Mouse (Mus musculus): Measurements from ENCODE around the gene Wnk2. TPM values are rescaled to one million over a fixed set of nuclear protein-coding genes. Genes with fewer than 3 reads are reported as not detected.

The Wnk2 gene
- polyA plus RNA-seq, 1 experiment from 2014 or later: 2.6 TPM

- Histone ChIP-seq H3K4me1 (ENCODE audit: control insufficient read depth in 2 of 2, insufficient read depth in 2 of 2, low read length in 2 of 2) (peaks cover 31 to 45% of the 10 kb centered on the region in 2 experiments), H3K9ac (ENCODE audit: low read length) (no peak overlapping the region), H3K4me3 (ENCODE audit: control insufficient read depth in 1 of 2, insufficient read depth in 1 of 2, low read depth in 1 of 2, low read length in 2 of 2) (no peak overlapping the region), H3K4me2 (ENCODE audit: low read length) (peak overlapping the region; percentile 32), H3K27me3 (ENCODE audit: control insufficient read depth, insufficient read depth, low read length) (no peaks in the 10 kb centered on the region), H3K36me3 (ENCODE audit: control insufficient read depth, insufficient read depth, low read length) (no peaks in the 10 kb centered on the region), H3K9me3 (ENCODE audit: control insufficient read depth, low read length) (no peaks in the 10 kb centered on the region), H3K27ac (replicated peaks in 1 of 2; ENCODE audit: control insufficient read depth in 1 of 2, insufficient read depth in 1 of 2, low read depth in 2 of 2, low read length in 2 of 2) (no peak overlapping the region)
- no peak for ATAC-seq (ENCODE audit: insufficient number of reproducible peaks, insufficient read depth, low FRiP score, low read depth)
- 35% methylated on average over 15 of the region's 15 CpGs for WGBS
Measured at GRCm38 (mm10) chr13:49127844-49128631, 19.8 kb downstream of the Wnk2 start.

GRCm38 (mm10) chr13:49122106-49122505 lies 25.7 kb downstream of the Wnk2 start:
- Histone ChIP-seq H3K27me3 (ENCODE audit: control insufficient read depth, insufficient read depth, low read length) (no peaks in the 10 kb centered on the region), H3K4me3 (ENCODE audit: control insufficient read depth in 1 of 2, insufficient read depth in 1 of 2, low read depth in 1 of 2, low read length in 2 of 2) (no peak overlapping the region), H3K27ac (replicated peaks in 1 of 2; ENCODE audit: control insufficient read depth in 1 of 2, insufficient read depth in 1 of 2, low read depth in 2 of 2, low read length in 2 of 2) (no peak overlapping the region), H3K9ac (ENCODE audit: low read length) (no peak overlapping the region), H3K4me2 (ENCODE audit: low read length) (no peak overlapping the region), H3K4me1 (ENCODE audit: control insufficient read depth in 2 of 2, insufficient read depth in 2 of 2, low read length in 2 of 2) (no peaks in the 10 kb centered on the region), H3K36me3 (ENCODE audit: control insufficient read depth, insufficient read depth, low read length) (no peaks in the 10 kb centered on the region), H3K9me3 (ENCODE audit: control insufficient read depth, low read length) (no peaks in the 10 kb centered on the region)
- 76% methylated on average over 4 of the region's 4 CpGs for WGBS
- ATAC-seq (ENCODE audit: insufficient number of reproducible peaks, insufficient read depth, low FRiP score, low read depth): no peak

DNA sequence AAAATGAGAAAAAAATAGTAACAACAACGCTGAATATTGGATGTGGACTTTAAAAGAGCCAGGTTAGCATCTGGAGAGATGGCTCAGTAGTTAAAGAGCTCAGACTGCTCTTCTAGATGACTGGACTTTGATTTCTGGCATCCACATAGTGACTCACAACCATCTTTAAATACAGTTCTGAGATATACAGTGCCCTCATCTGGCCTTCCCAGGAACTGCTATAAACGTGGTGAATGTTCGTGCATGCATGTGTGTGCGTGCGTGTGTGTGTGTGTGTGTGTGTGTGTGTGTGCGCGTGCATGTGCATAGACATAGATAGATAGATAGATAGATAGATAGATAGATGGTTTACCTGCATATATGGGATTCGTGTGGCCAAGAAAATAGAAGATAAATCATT lies 30.3 kb downstream of the Wnk2 start:
- WGBS: 91% methylated on average over 8 of the region's 8 CpGs
- Histone ChIP-seq H3K27ac (replicated peaks in 1 of 2; ENCODE audit: control insufficient read depth in 1 of 2, insufficient read depth in 1 of 2, low read depth in 2 of 2, low read length in 2 of 2) (no peak overlapping the region), H3K4me3 (ENCODE audit: control insufficient read depth in 1 of 2, insufficient read depth in 1 of 2, low read depth in 1 of 2, low read length in 2 of 2) (no peak overlapping the region), H3K4me2 (ENCODE audit: low read length) (no peak overlapping the region), H3K9ac (ENCODE audit: low read length) (no peak overlapping the region), H3K36me3 (ENCODE audit: control insufficient read depth, insufficient read depth, low read length) (no peaks in the 10 kb centered on the region), H3K27me3 (ENCODE audit: control insufficient read depth, insufficient read depth, low read length) (no peaks in the 10 kb centered on the region), H3K4me1 (ENCODE audit: control insufficient read depth in 2 of 2, insufficient read depth in 2 of 2, low read length in 2 of 2) (no peaks in the 10 kb centered on the region), H3K9me3 (ENCODE audit: control insufficient read depth, low read length) (no peaks in the 10 kb centered on the region)
- ATAC-seq (ENCODE audit: insufficient number of reproducible peaks, insufficient read depth, low FRiP score, low read depth): no peak

DNA sequence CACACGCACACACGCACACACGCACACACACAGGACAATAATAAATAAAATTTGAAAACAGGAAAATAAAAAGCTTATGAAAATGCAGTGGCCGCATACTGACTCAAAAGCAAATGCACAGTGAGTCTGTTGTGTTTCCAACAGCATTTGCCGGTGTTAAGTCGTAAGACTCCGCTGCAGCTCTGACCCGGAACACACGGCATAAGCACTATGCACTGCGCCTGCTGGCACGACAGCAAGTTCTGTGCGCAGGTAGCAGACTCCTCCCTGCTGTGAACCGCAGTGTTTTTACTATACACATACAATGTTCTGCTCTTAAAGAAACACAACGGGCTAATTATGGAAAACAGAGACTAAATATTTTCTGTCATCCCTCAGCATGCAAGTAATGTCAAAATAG lies 32.9 kb downstream of the Wnk2 start:
- Histone ChIP-seq H3K4me2 (ENCODE audit: low read length) (no peak overlapping the region), H3K27ac (replicated peaks in 1 of 2; ENCODE audit: control insufficient read depth in 1 of 2, insufficient read depth in 1 of 2, low read depth in 2 of 2, low read length in 2 of 2) (no peak overlapping the region), H3K9me3 (ENCODE audit: control insufficient read depth, low read length) (no peaks in the 10 kb centered on the region), H3K9ac (ENCODE audit: low read length) (no peak overlapping the region), H3K4me1 (ENCODE audit: control insufficient read depth in 2 of 2, insufficient read depth in 2 of 2, low read length in 2 of 2) (no peaks in the 10 kb centered on the region), H3K36me3 (ENCODE audit: control insufficient read depth, insufficient read depth, low read length) (no peaks in the 10 kb centered on the region), H3K27me3 (ENCODE audit: control insufficient read depth, insufficient read depth, low read length) (no peaks in the 10 kb centered on the region), H3K4me3 (ENCODE audit: control insufficient read depth in 1 of 2, insufficient read depth in 1 of 2, low read depth in 1 of 2, low read length in 2 of 2) (no peak overlapping the region)
- WGBS: 87% methylated on average over 14 of the region's 14 CpGs
- ATAC-seq (ENCODE audit: insufficient number of reproducible peaks, insufficient read depth, low FRiP score, low read depth): no peak

DNA sequence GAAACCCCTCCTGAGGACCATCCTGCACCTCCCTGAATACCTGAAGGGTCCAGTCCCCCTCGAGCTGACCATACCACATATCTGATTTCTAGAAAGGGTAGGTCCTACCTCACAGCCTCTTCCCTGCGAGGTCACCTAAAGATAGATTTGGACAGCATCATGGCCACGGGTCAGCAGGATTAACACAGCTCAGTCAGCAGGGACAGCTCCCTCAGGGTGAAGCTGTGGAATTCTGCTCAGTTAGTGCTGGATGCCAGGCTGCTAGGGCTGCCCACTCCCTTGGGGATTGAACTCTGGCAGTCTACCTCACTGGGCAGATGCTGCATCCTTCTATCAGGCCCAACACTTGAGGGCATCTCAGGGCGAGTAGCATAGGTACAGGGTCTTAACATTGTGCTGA lies 33.7 kb downstream of the Wnk2 start:
- 34% methylated on average over 4 of the region's 4 CpGs for WGBS
- no peak overlapping the region for H3K4me2 ChIP-seq (ENCODE audit: low read length)
- no peaks in the 10 kb centered on the region for H3K27me3 ChIP-seq (ENCODE audit: control insufficient read depth, insufficient read depth, low read length)
- no peaks in the 10 kb centered on the region for H3K4me1 ChIP-seq (ENCODE audit: control insufficient read depth in 2 of 2, insufficient read depth in 2 of 2, low read length in 2 of 2)
- no peak overlapping the region for H3K9ac ChIP-seq (ENCODE audit: low read length)
- no peak overlapping the region for H3K27ac ChIP-seq (replicated peaks in 1 of 2; ENCODE audit: control insufficient read depth in 1 of 2, insufficient read depth in 1 of 2, low read depth in 2 of 2, low read length in 2 of 2)
- H3K36me3 ChIP-seq (ENCODE audit: control insufficient read depth, insufficient read depth, low read length): no peaks in the 10 kb centered on the region
- no peaks in the 10 kb centered on the region for H3K9me3 ChIP-seq (ENCODE audit: control insufficient read depth, low read length)
- ATAC-seq (ENCODE audit: insufficient number of reproducible peaks, insufficient read depth, low FRiP score, low read depth): no peak
- no peak overlapping the region for H3K4me3 ChIP-seq (ENCODE audit: control insufficient read depth in 1 of 2, insufficient read depth in 1 of 2, low read depth in 1 of 2, low read length in 2 of 2)

DNA sequence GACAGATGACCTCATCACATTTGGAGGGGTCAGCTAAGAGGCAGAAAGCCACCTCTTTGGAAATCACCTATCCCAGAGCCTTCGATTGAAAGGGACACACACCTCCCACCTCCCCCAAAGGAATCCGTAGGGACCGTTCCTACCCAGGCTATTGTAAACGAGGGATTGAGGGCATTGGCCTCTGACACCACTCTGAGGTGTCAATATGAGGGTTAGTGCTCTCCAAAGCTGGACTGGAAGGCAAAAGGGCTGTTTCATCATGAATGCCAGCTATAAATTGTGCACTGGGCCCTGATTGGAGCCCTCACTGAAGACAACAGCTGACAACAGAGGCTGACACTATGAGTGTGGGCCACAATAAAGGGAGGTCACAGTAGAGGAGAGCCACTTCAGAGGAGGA lies 34.5 kb downstream of the Wnk2 start:
- H3K4me2 ChIP-seq (ENCODE audit: low read length): no peak overlapping the region
- no peak overlapping the region for H3K27ac ChIP-seq (replicated peaks in 1 of 2; ENCODE audit: control insufficient read depth in 1 of 2, insufficient read depth in 1 of 2, low read depth in 2 of 2, low read length in 2 of 2)
- 68% methylated on average over 4 of the region's 4 CpGs for WGBS
- no peaks in the 10 kb centered on the region for H3K36me3 ChIP-seq (ENCODE audit: control insufficient read depth, insufficient read depth, low read length)
- no peaks in the 10 kb centered on the region for H3K4me1 ChIP-seq (ENCODE audit: control insufficient read depth in 2 of 2, insufficient read depth in 2 of 2, low read length in 2 of 2)
- H3K4me3 ChIP-seq (ENCODE audit: control insufficient read depth in 1 of 2, insufficient read depth in 1 of 2, low read depth in 1 of 2, low read length in 2 of 2): no peak overlapping the region
- no peaks in the 10 kb centered on the region for H3K27me3 ChIP-seq (ENCODE audit: control insufficient read depth, insufficient read depth, low read length)
- no peak for ATAC-seq (ENCODE audit: insufficient number of reproducible peaks, insufficient read depth, low FRiP score, low read depth)
- no peak overlapping the region for H3K9ac ChIP-seq (ENCODE audit: low read length)
- no peaks in the 10 kb centered on the region for H3K9me3 ChIP-seq (ENCODE audit: control insufficient read depth, low read length)

DNA sequence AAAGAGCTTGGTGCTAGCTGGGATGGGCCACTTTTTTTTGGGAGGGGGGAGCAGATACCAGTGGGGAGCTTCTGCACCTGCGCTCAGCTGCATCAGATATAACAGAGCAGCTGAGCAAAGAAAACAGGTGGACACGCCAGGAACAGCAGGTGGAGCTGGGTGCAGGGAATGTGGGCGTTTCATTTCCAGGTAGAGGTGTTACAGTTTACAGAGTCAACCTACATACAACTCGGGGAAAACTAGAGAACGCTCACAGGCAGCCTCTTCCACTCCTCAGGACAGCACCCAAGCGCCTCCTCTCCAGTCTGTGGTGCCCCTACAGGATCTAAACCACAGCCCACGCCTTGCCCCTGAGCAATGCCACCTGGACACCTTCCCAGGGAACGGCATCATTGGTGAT lies 35.2 kb downstream of the Wnk2 start:
- WGBS: 84% methylated on average over 8 of the region's 8 CpGs
- H3K4me1 ChIP-seq (ENCODE audit: control insufficient read depth in 2 of 2, insufficient read depth in 2 of 2, low read length in 2 of 2): no peaks in the 10 kb centered on the region

DNA sequence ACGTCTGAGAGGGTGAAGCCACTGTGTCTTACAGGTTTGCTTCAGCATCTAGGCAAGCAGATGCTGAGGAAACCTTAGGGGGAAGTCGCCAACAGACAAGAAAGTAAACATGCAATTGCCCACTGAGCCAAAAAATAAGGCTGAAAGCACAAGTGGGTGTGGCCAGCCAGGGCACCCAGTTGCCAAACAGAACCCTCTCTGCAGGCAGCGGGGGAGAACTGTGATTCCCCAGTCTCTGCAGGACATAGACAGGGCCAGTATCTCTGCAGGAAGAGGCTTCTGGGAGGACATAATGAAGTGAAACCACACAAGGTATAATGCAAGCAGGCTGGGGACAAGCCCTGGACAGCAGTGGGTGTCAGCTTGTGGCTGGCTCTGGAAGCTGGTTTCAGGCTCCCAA lies 38.1 kb downstream of the Wnk2 start:
- Histone ChIP-seq H3K9ac (ENCODE audit: low read length) (no peak overlapping the region), H3K27me3 (ENCODE audit: control insufficient read depth, insufficient read depth, low read length) (no peaks in the 10 kb centered on the region), H3K27ac (replicated peaks in 1 of 2; ENCODE audit: control insufficient read depth in 1 of 2, insufficient read depth in 1 of 2, low read depth in 2 of 2, low read length in 2 of 2) (no peak overlapping the region), H3K36me3 (ENCODE audit: control insufficient read depth, insufficient read depth, low read length) (no peaks in the 10 kb centered on the region), H3K9me3 (ENCODE audit: control insufficient read depth, low read length) (0 out of 2 replicates have a peak, but pooled peaks cover 4% of the 10 kb centered on the region), H3K4me1 (ENCODE audit: control insufficient read depth in 2 of 2, insufficient read depth in 2 of 2, low read length in 2 of 2) (no peaks in the 10 kb centered on the region), H3K4me2 (ENCODE audit: low read length) (no peak overlapping the region), H3K4me3 (ENCODE audit: control insufficient read depth in 1 of 2, insufficient read depth in 1 of 2, low read depth in 1 of 2, low read length in 2 of 2) (no peak overlapping the region)
- no peak for ATAC-seq (ENCODE audit: insufficient number of reproducible peaks, insufficient read depth, low FRiP score, low read depth)
- WGBS: 70% methylated on average over 3 of the region's 3 CpGs

More for the DNA sequence above, 35.2 kb downstream of the Wnk2 start:
- Histone ChIP-seq H3K4me2 (ENCODE audit: low read length) (no peak overlapping the region), H3K4me3 (ENCODE audit: control insufficient read depth in 1 of 2, insufficient read depth in 1 of 2, low read depth in 1 of 2, low read length in 2 of 2) (no peak overlapping the region), H3K9me3 (ENCODE audit: control insufficient read depth, low read length) (no peaks in the 10 kb centered on the region), H3K9ac (ENCODE audit: low read length) (no peak overlapping the region), H3K36me3 (ENCODE audit: control insufficient read depth, insufficient read depth, low read length) (no peaks in the 10 kb centered on the region), H3K27ac (replicated peaks in 1 of 2; ENCODE audit: control insufficient read depth in 1 of 2, insufficient read depth in 1 of 2, low read depth in 2 of 2, low read length in 2 of 2) (no peak overlapping the region), H3K27me3 (ENCODE audit: control insufficient read depth, insufficient read depth, low read length) (no peaks in the 10 kb centered on the region)
- no peak for ATAC-seq (ENCODE audit: insufficient number of reproducible peaks, insufficient read depth, low FRiP score, low read depth)
